Mouse (Mus musculus): ENCODE measurements at regions not wholly inside any gene's neighbourhood (a gene's known extent, or its start where the extent isn't known, plus 50 kb on each side); places are given as distances from the start of the nearest gene placed in this dataset.

DNA sequence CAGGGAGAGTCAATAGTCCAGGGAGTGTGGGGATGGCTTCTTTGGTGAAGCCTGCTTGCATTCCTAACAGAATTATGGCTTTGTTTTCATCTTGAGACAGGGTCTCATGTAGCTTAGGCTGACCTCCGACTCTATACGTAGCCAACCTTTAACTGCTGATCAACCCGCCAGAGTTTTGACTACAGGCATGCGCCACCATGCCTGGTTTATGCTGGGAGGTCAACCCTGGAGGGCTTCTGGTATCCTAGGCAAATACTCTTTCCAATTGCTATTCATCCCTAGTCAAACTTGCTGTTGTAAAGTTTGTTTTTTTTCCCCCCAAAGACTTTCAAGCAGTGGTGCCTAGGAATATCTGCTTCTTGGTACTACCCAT, 127.3 kb upstream of the Adgrl2 start:
- H3K4me2 ChIP-seq (ENCODE audit: low read depth, low read length), result no peak overlapping the region
- DNase-seq (ENCODE audit: low spot score) (no peak), ATAC-seq (ENCODE audit: low read depth) (no peak)
- H3K27ac ChIP-seq (replicated peaks; ENCODE audit: low read depth, low read length), result no peak overlapping the region
- peaks cover 25% of the 10 kb centered on the region for H3K4me1 ChIP-seq (ENCODE audit: control insufficient read depth, insufficient read depth, low read length)
- no peak overlapping the region for H3K9ac ChIP-seq (ENCODE audit: low read depth, low read length)
- H3K9me3 ChIP-seq (ENCODE audit: control insufficient read depth, low read length), result no peaks in the 10 kb centered on the region
- WGBS, result 55% methylated on average over 4 of the region's 4 CpGs
- no peaks in the 10 kb centered on the region for H3K36me3 ChIP-seq (ENCODE audit: control insufficient read depth, insufficient read depth, low read length)
- no peak overlapping the region for H3K4me3 ChIP-seq (ENCODE audit: low read depth, low read length)
- no peaks in the 10 kb centered on the region for H3K27me3 ChIP-seq (replicated peaks; ENCODE audit: control insufficient read depth, insufficient read depth, low read length)

DNA sequence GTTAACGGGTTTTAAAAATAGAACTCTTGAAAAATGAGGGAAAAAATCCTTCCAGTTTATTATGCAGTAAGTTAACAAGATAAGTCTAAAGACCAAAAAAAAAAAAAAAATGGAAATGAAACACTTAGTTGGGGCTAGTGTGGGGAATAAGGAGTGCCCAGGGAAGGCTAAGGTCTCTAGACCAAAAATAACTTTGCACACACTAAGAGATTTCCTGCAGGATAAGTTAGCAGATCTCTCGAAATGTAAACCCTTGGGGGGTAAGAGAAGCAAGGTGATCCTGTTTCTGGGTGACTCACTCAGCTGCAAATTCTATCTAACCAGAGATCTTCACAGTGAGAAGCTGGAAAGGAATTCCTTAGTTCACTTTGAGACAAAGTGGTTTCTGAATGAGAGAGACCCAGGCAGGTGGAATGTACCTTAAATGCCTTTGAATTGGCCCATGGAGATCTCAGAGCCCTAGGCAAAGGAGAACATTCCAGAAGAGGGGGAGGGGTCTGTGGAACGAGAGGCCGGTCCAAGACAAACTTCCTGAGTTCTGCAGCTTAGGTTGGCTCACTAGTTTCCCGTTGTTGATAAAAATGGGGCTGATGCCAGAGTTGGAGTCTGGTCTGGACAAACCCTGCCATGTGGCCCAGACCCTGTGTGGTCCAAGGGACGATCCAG, 126.8 kb upstream of the Adgrl2 start:
- H3K4me1 ChIP-seq (ENCODE audit: control insufficient read depth, insufficient read depth, low read length), result peaks cover 25% of the 10 kb centered on the region
- H3K27me3 ChIP-seq (replicated peaks; ENCODE audit: control insufficient read depth, insufficient read depth, low read length), result no peaks in the 10 kb centered on the region
- no peak overlapping the region for H3K9ac ChIP-seq (ENCODE audit: low read depth, low read length)
- no peak overlapping the region for H3K4me2 ChIP-seq (ENCODE audit: low read depth, low read length)
- WGBS, result 40% methylated on average over 6 of the region's 6 CpGs
- no peaks in the 10 kb centered on the region for H3K36me3 ChIP-seq (ENCODE audit: control insufficient read depth, insufficient read depth, low read length)
- H3K27ac ChIP-seq (replicated peaks; ENCODE audit: low read depth, low read length), result no peak overlapping the region
- H3K9me3 ChIP-seq (ENCODE audit: control insufficient read depth, low read length), result no peaks in the 10 kb centered on the region
- ATAC-seq (ENCODE audit: low read depth) (peak; percentile 70), DNase-seq (ENCODE audit: low spot score) (peak; percentile 68)
- no peak overlapping the region for H3K4me3 ChIP-seq (ENCODE audit: low read depth, low read length)

DNA sequence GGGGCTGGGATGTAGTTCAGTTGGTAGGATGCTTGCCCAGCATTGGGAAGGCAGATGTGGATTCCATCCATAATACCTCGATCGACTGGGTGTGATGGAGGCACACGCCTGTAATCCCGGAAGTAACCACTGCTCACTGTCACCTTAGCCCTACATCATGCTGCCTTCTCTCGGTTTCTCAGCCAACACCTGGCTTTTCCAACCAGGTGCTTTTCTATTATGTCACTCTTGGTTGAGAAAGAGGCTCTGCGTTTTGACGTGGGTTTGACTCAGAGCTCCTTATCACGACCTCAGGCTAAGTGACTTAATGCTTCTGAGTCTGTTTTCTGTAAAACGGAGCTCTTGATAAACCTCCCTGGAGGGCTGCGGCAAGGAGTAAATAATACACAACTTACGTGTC, 126.2 kb upstream of the Adgrl2 start:
- H3K4me1 ChIP-seq (ENCODE audit: control insufficient read depth, insufficient read depth, low read length), result peaks cover 25% of the 10 kb centered on the region
- H3K36me3 ChIP-seq (ENCODE audit: control insufficient read depth, insufficient read depth, low read length), result no peaks in the 10 kb centered on the region
- no peak overlapping the region for H3K4me3 ChIP-seq (ENCODE audit: low read depth, low read length)
- ATAC-seq (ENCODE audit: low read depth), result no peak
- H3K4me2 ChIP-seq (ENCODE audit: low read depth, low read length), result no peak overlapping the region; the same call in 1 of the 2 replicates
- H3K9me3 ChIP-seq (ENCODE audit: control insufficient read depth, low read length), result no peaks in the 10 kb centered on the region
- 61% methylated on average over 11 of the region's 11 CpGs for WGBS
- H3K27me3 ChIP-seq (replicated peaks; ENCODE audit: control insufficient read depth, insufficient read depth, low read length), result no peaks in the 10 kb centered on the region
- DNase-seq (ENCODE audit: low spot score), result no peak
- no peak overlapping the region for H3K27ac ChIP-seq (replicated peaks; ENCODE audit: low read depth, low read length)
- no peak overlapping the region for H3K9ac ChIP-seq (ENCODE audit: low read depth, low read length)

DNA sequence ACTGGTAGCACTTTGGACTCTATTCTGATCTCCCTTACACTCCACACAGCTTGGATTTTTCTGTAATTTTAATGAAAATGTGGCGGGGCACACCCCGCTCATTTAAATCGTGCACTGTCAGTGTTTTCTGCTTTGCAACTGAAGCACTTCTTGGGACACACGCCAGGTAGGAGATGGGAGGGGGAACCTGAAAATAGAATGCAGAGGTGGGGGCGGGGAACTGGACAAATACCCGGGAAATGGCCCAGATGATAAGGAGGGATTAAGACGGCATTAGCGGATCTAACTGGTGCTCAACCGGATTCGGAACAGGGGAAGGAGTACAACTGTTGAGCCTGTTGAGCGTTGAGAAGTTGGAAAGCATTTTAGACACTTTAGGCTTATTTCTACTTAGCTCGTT, 125.5 kb upstream of the Adgrl2 start:
- H3K9me3 ChIP-seq (ENCODE audit: control insufficient read depth, low read length), result no peaks in the 10 kb centered on the region

DNA sequence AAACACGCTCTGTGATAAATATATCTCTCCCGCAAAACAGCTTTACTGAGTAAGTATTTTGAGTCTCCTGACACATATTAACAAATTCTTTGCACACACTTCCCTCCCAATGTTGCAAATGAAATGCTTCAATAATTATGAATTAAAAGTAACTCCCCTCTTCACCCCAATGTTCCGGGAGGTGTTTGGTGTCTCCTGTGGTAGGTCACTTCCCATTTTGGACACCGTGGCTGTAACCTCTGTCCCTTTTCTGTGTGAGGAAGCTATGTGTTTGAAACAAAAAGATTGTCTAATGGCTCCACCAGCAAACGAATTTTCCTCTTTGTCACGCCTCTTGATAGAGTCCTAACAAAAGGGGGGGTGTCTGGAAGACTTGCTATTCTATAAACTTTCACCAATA, 122.5 kb upstream of the Adgrl2 start:
- no peak overlapping the region for H3K9ac ChIP-seq (ENCODE audit: low read depth, low read length)
- 79% methylated on average over 6 of the region's 6 CpGs for WGBS
- no peaks in the 10 kb centered on the region for H3K36me3 ChIP-seq (ENCODE audit: control insufficient read depth, insufficient read depth, low read length)
- no peaks in the 10 kb centered on the region for H3K27me3 ChIP-seq (replicated peaks; ENCODE audit: control insufficient read depth, insufficient read depth, low read length)
- peaks cover 25% of the 10 kb centered on the region for H3K4me1 ChIP-seq (ENCODE audit: control insufficient read depth, insufficient read depth, low read length)
- H3K27ac ChIP-seq (replicated peaks; ENCODE audit: low read depth, low read length), result no peak overlapping the region
- no peak overlapping the region for H3K4me2 ChIP-seq (ENCODE audit: low read depth, low read length)
- ATAC-seq (ENCODE audit: low read depth) (no peak), DNase-seq (ENCODE audit: low spot score) (no peak)
- no peak overlapping the region for H3K4me3 ChIP-seq (ENCODE audit: low read depth, low read length)
- no peaks in the 10 kb centered on the region for H3K9me3 ChIP-seq (ENCODE audit: control insufficient read depth, low read length)

More for the DNA sequence above, 125.5 kb upstream of the Adgrl2 start:
- Histone ChIP-seq H3K27me3 (replicated peaks; ENCODE audit: control insufficient read depth, insufficient read depth, low read length) (no peaks in the 10 kb centered on the region), H3K4me2 (ENCODE audit: low read depth, low read length) (no peak overlapping the region), H3K9ac (ENCODE audit: low read depth, low read length) (no peak overlapping the region), H3K4me1 (ENCODE audit: control insufficient read depth, insufficient read depth, low read length) (peaks cover 25% of the 10 kb centered on the region), H3K36me3 (ENCODE audit: control insufficient read depth, insufficient read depth, low read length) (no peaks in the 10 kb centered on the region), H3K27ac (replicated peaks; ENCODE audit: low read depth, low read length) (no peak overlapping the region), H3K4me3 (ENCODE audit: low read depth, low read length) (no peak overlapping the region)
- DNase-seq (ENCODE audit: low spot score) (peak; percentile 29), ATAC-seq (ENCODE audit: low read depth) (no peak)
- 70% methylated on average over 12 of the region's 12 CpGs for whole genome bisulfite sequencing

DNA sequence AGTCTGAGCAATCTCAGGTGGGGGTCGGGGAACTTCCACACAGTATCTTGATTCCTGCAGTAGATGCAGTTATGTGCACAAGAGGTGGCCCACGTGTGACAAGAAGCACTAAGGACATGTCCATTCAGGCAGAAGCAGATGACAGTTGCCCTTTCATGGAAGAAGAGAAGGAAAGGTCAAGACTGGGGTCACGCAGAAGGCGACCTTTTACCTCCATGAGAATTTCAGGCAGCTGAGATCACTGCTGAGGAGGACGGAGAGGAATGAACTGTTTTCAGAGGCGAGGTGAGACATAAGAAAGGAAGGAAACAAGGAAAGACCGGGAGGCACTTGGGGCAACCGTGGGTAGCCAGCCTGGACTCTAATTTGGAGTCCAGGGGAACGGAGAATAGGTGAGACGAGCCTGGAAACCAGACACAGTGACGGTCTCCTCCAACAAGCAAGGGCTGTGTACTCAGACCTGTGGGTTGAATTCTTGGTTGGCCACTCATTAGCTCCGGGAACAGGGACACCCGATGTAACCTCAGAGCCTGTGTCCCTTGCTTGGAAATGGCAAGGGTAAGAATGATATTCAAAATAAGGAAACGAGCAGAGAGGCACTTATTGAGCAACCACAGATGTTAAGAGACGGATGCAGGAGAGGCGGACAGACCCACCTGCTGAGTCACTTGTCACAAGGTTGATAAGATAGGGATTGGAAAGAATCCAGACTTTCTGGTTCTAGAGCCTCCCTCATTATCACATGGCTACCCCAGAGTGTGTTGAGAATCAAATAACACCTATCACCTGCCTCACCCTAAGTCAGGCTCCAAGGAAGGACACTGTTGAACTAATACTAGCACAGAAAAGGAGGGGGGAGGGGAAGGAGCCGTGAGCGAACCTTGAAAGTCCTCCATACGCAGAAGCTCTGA, 121.4 kb upstream of the Adgrl2 start:
- Histone ChIP-seq H3K27me3 (replicated peaks; ENCODE audit: control insufficient read depth, insufficient read depth, low read length) (no peaks in the 10 kb centered on the region), H3K9ac (ENCODE audit: low read depth, low read length) (no peak overlapping the region), H3K4me3 (ENCODE audit: low read depth, low read length) (no peak overlapping the region), H3K4me1 (ENCODE audit: control insufficient read depth, insufficient read depth, low read length) (peaks cover 15% of the 10 kb centered on the region; the same call in 1 of the 2 replicates), H3K9me3 (ENCODE audit: control insufficient read depth, low read length) (no peaks in the 10 kb centered on the region), H3K27ac (replicated peaks; ENCODE audit: low read depth, low read length) (no peak overlapping the region), H3K4me2 (ENCODE audit: low read depth, low read length) (no peak overlapping the region), H3K36me3 (ENCODE audit: control insufficient read depth, insufficient read depth, low read length) (no peaks in the 10 kb centered on the region)
- no peak for DNase-seq (ENCODE audit: low spot score)
- no peak for ATAC-seq (ENCODE audit: low read depth)
- 54% methylated on average over 19 of the region's 19 CpGs for WGBS

DNA sequence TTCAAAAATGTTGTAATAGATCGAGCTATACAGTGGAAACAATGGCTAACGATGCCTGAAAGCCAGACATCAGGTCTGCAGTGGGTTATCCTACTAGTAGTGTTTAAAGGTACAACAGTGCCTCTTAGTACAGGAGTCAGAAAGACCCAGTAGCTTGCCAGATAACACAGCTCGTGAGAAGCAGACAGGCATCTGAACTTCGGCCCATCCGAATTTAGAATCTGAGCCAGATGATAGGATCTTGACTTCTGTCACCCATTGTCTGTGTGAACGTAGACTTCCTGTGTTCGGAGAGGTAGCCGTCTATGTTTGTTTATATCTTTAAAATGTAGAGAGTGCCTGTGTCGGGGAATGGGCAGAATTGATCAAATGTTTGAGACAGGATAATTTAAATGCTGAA, 120.5 kb upstream of the Adgrl2 start:
- WGBS, result 46% methylated on average over 9 of the region's 9 CpGs
- Histone ChIP-seq H3K4me1 (ENCODE audit: control insufficient read depth, insufficient read depth, low read length) (peaks cover 7% of the 10 kb centered on the region; the same call in 1 of the 2 replicates), H3K27ac (replicated peaks; ENCODE audit: low read depth, low read length) (no peak overlapping the region), H3K4me3 (ENCODE audit: low read depth, low read length) (no peak overlapping the region), H3K36me3 (ENCODE audit: control insufficient read depth, insufficient read depth, low read length) (no peaks in the 10 kb centered on the region), H3K27me3 (replicated peaks; ENCODE audit: control insufficient read depth, insufficient read depth, low read length) (no peaks in the 10 kb centered on the region), H3K9me3 (ENCODE audit: control insufficient read depth, low read length) (no peaks in the 10 kb centered on the region), H3K4me2 (ENCODE audit: low read depth, low read length) (no peak overlapping the region), H3K9ac (ENCODE audit: low read depth, low read length) (no peak overlapping the region)
- ATAC-seq (ENCODE audit: low read depth) (no peak), DNase-seq (ENCODE audit: low spot score) (no peak)

DNA sequence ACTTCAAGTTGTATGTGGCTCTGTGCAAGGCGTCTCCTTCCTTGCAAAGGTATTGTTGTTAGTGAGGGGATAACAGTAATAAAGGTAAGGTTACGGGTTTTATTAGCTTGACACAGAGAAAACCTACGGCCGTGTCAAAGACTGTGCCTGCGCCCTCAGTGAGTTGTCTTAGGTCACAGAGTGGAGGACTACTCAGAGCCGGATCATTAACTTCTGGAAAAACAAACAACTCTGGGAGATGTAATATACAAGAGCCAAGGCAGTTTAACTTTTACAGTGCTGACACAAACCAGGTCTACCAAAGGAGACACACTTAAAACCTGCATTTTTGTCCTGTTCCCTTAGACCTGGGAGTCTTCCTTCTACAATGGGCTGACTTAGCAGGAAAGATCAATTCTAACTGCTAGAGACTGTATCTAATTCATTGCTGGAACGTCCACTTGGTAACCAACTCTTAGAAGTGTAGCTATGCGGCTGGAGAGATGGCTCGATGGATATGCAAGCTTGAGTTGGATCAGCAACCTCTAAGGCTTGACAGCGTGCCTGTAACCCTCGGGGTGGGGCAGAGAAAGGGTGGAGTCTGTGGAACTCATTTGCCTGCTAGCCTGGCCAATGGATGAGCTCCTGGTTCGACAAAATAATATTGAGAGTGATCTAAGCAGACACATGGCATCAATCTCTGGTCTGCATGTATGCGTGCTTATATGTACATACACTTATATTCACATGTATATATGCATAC, 115.5 kb upstream of the Adgrl2 start:
- Histone ChIP-seq H3K9ac (ENCODE audit: low read depth, low read length) (no peak overlapping the region), H3K4me1 (ENCODE audit: control insufficient read depth, insufficient read depth, low read length) (peaks cover 5% of the 10 kb centered on the region; the same call in 1 of the 2 replicates), H3K27ac (replicated peaks; ENCODE audit: low read depth, low read length) (no peak overlapping the region), H3K9me3 (ENCODE audit: control insufficient read depth, low read length) (no peaks in the 10 kb centered on the region), H3K4me3 (ENCODE audit: low read depth, low read length) (no peak overlapping the region), H3K36me3 (ENCODE audit: control insufficient read depth, insufficient read depth, low read length) (no peaks in the 10 kb centered on the region), H3K27me3 (replicated peaks; ENCODE audit: control insufficient read depth, insufficient read depth, low read length) (no peaks in the 10 kb centered on the region), H3K4me2 (ENCODE audit: low read depth, low read length) (no peak overlapping the region)
- WGBS, result 78% methylated on average over 13 of the region's 13 CpGs
- ATAC-seq (ENCODE audit: low read depth) (no peak), DNase-seq (ENCODE audit: low spot score) (no peak)
